Mouse (Mus musculus): ENCODE results near the gene Creb5.

Creb5 gene

GRCm38 (mm10) chr6:53641633-53642605, 354.8 kb downstream of the Creb5 start:
- DNase-seq (ENCODE audit: low read depth, low spot score), result no peak

GRCm38 (mm10) chr6:53642826-53643356, 355.8 kb downstream of the Creb5 start:
- no peak for DNase-seq (ENCODE audit: low read depth, low spot score)

- DNase-seq (ENCODE audit: low read depth, low spot score), result no peak
Measured at GRCm38 (mm10) chr6:53643481-53643880, 356.4 kb downstream of the Creb5 start.

GRCm38 (mm10) chr6:53644056-53644455, 357.0 kb downstream of the Creb5 start:
- DNase-seq (ENCODE audit: low read depth, low spot score), result no peak

GRCm38 (mm10) chr6:53644971-53645370, 357.9 kb downstream of the Creb5 start:
- no peak for DNase-seq (ENCODE audit: low read depth, low spot score)

- DNase-seq (ENCODE audit: low read depth, low spot score), result no peak
Measured at GRCm38 (mm10) chr6:53649782-53650181, 362.7 kb downstream of the Creb5 start.

GRCm38 (mm10) chr6:53652691-53653090, 365.6 kb downstream of the Creb5 start:
- no peak for DNase-seq (ENCODE audit: low read depth, low spot score)

- no peak for DNase-seq (ENCODE audit: low read depth, low spot score)
Measured at GRCm38 (mm10) chr6:53653706-53654360, 366.8 kb downstream of the Creb5 start.

GRCm38 (mm10) chr6:53654361-53654824, 367.3 kb downstream of the Creb5 start:
- DNase-seq (ENCODE audit: low read depth, low spot score), result no peak

- no peak for DNase-seq (ENCODE audit: low read depth, low spot score)
Measured at GRCm38 (mm10) chr6:53656466-53656865, 369.4 kb downstream of the Creb5 start.

- no peak for DNase-seq (ENCODE audit: low read depth, low spot score)
Measured at GRCm38 (mm10) chr6:53657483-53657882, 370.4 kb downstream of the Creb5 start.

GRCm38 (mm10) chr6:53662858-53663833, 376.1 kb downstream of the Creb5 start:
- no peak for DNase-seq (ENCODE audit: low read depth, low spot score)

GRCm38 (mm10) chr6:53664759-53665158, 377.7 kb downstream of the Creb5 start:
- peak; percentile 50 for DNase-seq (ENCODE audit: low read depth, low spot score)

- no peak for DNase-seq (ENCODE audit: low read depth, low spot score)
Measured at GRCm38 (mm10) chr6:53666503-53666902, 379.4 kb downstream of the Creb5 start.

- no peak for DNase-seq (ENCODE audit: low read depth, low spot score)
Measured at GRCm38 (mm10) chr6:53678307-53678706, 391.2 kb downstream of the Creb5 start.

GRCm38 (mm10) chr6:53680046-53680445, 393.0 kb downstream of the Creb5 start:
- no peak for DNase-seq (ENCODE audit: low read depth, low spot score)

- DNase-seq (ENCODE audit: low read depth, low spot score), result no peak
Measured at GRCm38 (mm10) chr6:53684416-53684815, 397.3 kb downstream of the Creb5 start.

GRCm38 (mm10) chr6:53685323-53685722, 398.3 kb downstream of the Creb5 start:
- no peak for DNase-seq (ENCODE audit: low read depth, low spot score)

GRCm38 (mm10) chr6:53688762-53689477, 401.9 kb downstream of the Creb5 start:
- no peak for DNase-seq (ENCODE audit: low read depth, low spot score)

GRCm38 (mm10) chr6:53691006-53691405, 403.9 kb downstream of the Creb5 start:
- no peak for DNase-seq (ENCODE audit: low read depth, low spot score)

All from ZHBTc4 (cell line).